Mouse (Mus musculus) heart, postnatal 0 days (tissue): ENCODE results near the gene Cpeb4.

Experiments used
- CTCF ChIP-seq: IDR thresholded peaks from 2 replicates; pipeline ENCODE4 v1.5.1; 2016; ENCODE audit warnings: antibody characterized with exemption, control low read depth, low read depth
- EP300 ChIP-seq: IDR thresholded peaks from 2 replicates; pipeline ENCODE4 v1.6.1; 2016; ENCODE audit warnings: antibody characterized with exemption, low read depth

DNA sequence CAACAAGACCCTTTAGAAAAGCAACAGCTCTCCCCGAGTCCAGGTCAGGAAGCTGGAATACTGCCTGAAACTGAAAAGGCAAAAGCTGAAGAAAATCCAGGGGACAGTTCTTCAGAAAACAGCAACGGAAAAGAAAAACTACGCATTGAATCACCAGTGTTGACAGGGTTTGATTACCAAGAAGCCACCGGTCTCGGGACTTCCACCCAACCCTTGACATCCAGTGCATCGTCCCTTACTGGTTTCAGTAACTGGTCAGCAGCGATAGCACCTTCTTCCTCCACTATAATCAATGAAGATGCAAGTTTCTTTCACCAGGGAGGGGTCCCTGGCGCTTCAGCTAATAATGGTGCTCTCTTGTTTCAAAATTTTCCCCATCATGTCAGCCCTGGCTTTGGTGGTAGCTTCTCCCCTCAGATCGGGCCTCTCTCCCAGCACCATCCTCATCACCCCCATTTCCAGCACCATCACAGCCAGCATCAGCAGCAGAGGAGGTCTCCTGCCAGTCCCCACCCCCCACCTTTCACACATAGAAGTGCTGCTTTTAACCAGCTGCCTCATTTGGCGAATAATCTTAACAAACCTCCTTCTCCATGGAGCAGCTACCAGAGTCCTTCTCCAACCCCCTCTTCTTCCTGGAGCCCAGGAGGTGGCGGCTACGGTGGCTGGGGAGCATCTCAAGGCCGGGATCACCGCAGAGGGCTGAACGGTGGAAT is 693 bp downstream of the Cpeb4 start:
- TF ChIP-seq CTCF (no peak), EP300 (no peak)
